Mouse (Mus musculus) spleen, embryonic (tissue): ENCODE measurements around the gene Elfn2.

Source experiments
- CTCF ChIA-PET: fragments of 350-600 bp; sonication (Branson Sonifier 250); formaldehyde crosslinking; loops from one replicate; lab custom pipeline; 2022; lab: Charles Lee

Gene Elfn2

GRCm38 (mm10) chr15:78684111-78684510, 34.5 kb downstream of the Elfn2 start:
- CTCF ChIA-PET: no interaction called here

- CTCF ChIA-PET: no interaction called here
Measured at GRCm38 (mm10) chr15:78683474-78683873, 35.1 kb downstream of the Elfn2 start.

- CTCF ChIA-PET: no interaction called here
Measured at GRCm38 (mm10) chr15:78681781-78682180, 36.8 kb downstream of the Elfn2 start.

- CTCF ChIA-PET: no interaction called here
Measured at GRCm38 (mm10) chr15:78681301-78681700, 37.3 kb downstream of the Elfn2 start.

- CTCF ChIA-PET: no interaction called here
Measured at GRCm38 (mm10) chr15:78680291-78680690, 38.3 kb downstream of the Elfn2 start.

- CTCF ChIA-PET: no interaction called here
Measured at GRCm38 (mm10) chr15:78677708-78678107, 40.9 kb downstream of the Elfn2 start.

GRCm38 (mm10) chr15:78677015-78677414, 41.6 kb downstream of the Elfn2 start:
- CTCF ChIA-PET: no interaction called here

GRCm38 (mm10) chr15:78674912-78675412, 43.6 kb downstream of the Elfn2 start:
- CTCF ChIA-PET: no interaction called here

GRCm38 (mm10) chr15:78673436-78673835, 45.1 kb downstream of the Elfn2 start:
- CTCF ChIA-PET: interaction anchor here (0.6 kb wide), 1 partner anchor 52 kb away, joined by 3 read pairs; no protein-coding TSS in a partner anchor

- CTCF ChIA-PET: no interaction called here
Measured at GRCm38 (mm10) chr15:78670341-78670740, 48.2 kb downstream of the Elfn2 start.

- CTCF ChIA-PET: no interaction called here
Measured at GRCm38 (mm10) chr15:78669221-78669871, 49.2 kb downstream of the Elfn2 start.

- CTCF ChIA-PET: no interaction called here
Measured at GRCm38 (mm10) chr15:78664268-78664667, 54.3 kb downstream of the Elfn2 start.

GRCm38 (mm10) chr15:78651169-78651568, 67.4 kb downstream of the Elfn2 start:
- CTCF ChIA-PET: no interaction called here

- CTCF ChIA-PET: no interaction called here
Measured at GRCm38 (mm10) chr15:78647746-78648145, 70.8 kb downstream of the Elfn2 start.

- CTCF ChIA-PET: no interaction called here
Measured at GRCm38 (mm10) chr15:78644606-78645005, 74.0 kb downstream of the Elfn2 start.

- CTCF ChIA-PET: no interaction called here
Measured at GRCm38 (mm10) chr15:78643633-78644032, 74.9 kb downstream of the Elfn2 start.

- CTCF ChIA-PET: interaction anchor here (0.6 to 0.7 kb wide), 2 partner anchors 9 to 449 kb away, joined by 3 to 5 read pairs; no protein-coding TSS in a partner anchor
Measured at GRCm38 (mm10) chr15:78635231-78635630, 83.3 kb downstream of the Elfn2 start.

- CTCF ChIA-PET: interaction anchor here (0.7 kb wide), 1 partner anchor 448 kb away, joined by 3 read pairs; no protein-coding TSS in a partner anchor
Measured at GRCm38 (mm10) chr15:78634095-78634737, 84.4 kb downstream of the Elfn2 start.

GRCm38 (mm10) chr15:78633413-78633812, 85.2 kb downstream of the Elfn2 start:
- CTCF ChIA-PET: no interaction called here

- CTCF ChIA-PET: interaction anchor here (0.8 kb wide), 1 partner anchor 46 kb away, joined by 8 read pairs; no protein-coding TSS in a partner anchor
Measured at GRCm38 (mm10) chr15:78632387-78632786, 86.2 kb downstream of the Elfn2 start.

- CTCF ChIA-PET: interaction anchor here (0.7 to 1.2 kb wide), 3 partner anchors 9 to 94 kb away, joined by 5 to 14 read pairs (median 7); no protein-coding TSS in a partner anchor
Measured at GRCm38 (mm10) chr15:78626285-78626684, 92.3 kb downstream of the Elfn2 start.

GRCm38 (mm10) chr15:78624961-78625360, 93.6 kb downstream of the Elfn2 start:
- CTCF ChIA-PET: interaction anchor here (0.6 to 1.0 kb wide), 2 partner anchors 10 to 178 kb away, joined by 4 to 11 read pairs; partner anchors contain the start of gene Card10
